Mouse (Mus musculus): Measurements from ENCODE around the gene Scamp1.
"Not testable (repeated sequence)": the region's sequence is repeated elsewhere in the genome, so short reads cannot be mapped to it uniquely, and the experiment has no call there.

Gene Scamp1

DNA sequence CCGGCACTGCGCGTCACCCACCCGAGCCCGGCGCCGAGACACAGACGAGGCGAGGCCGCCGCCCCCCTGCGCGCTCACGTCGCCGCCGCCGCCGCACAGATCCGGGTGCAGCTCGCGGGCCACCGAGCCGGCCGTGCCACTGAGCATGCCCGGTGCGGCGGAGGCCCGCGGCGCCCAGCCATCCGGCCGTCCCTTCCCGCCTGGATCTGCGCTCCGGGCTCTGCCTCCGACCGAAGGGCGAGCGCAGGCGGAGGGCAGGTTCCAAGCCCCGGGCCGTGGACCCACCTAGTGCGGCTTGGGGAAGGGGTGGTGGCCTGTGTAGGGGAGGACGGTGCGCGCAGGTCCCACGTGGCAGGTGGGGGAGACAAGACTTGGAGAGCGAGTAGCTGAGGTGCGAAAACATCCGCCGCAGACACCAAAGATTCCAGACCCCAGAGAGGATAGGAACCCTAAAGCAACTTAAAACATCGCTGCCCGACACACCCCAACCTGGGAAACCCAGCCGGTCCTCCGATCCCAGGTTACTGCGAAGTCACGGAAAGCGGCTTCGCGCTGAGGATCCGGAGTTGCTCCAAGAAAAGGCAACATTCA is at the start of gene Scamp1:
TSS of gene Scamp1 (minus strand) at position 577 of the 591 bp plus-strand sequence.
- DNase-seq (ENCODE audit: low read depth, low spot score): no peak

DNA sequence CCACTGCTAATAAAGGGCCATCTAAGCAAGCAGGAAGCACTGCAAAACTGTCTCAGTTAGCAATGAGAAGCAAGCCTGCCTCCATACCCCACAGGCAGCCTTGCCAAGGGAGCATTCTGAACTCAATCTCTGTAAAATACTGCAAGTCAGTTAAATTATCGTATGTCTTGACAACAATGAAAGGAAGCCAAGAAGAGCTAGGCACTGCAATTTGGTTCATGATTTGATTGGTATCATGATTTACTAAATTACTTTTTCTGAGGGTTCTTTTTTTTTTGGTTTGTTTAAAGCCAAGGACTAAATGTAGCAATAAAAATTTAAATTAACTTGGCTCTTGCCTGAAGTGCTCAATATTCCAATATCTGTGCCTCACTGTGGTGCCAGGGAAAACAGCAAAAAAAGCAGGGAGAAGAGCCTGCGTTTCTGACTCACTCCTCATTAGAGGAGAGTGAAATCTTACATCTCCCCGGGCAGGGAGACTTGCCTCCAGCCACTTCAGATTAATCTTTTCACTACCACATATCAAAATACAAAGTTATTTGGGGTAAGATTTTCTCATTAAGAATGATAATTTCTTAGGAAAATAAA is 44.8 kb upstream of the Scamp1 start:
- no peak for DNase-seq (ENCODE audit: low read depth, low spot score)

DNA sequence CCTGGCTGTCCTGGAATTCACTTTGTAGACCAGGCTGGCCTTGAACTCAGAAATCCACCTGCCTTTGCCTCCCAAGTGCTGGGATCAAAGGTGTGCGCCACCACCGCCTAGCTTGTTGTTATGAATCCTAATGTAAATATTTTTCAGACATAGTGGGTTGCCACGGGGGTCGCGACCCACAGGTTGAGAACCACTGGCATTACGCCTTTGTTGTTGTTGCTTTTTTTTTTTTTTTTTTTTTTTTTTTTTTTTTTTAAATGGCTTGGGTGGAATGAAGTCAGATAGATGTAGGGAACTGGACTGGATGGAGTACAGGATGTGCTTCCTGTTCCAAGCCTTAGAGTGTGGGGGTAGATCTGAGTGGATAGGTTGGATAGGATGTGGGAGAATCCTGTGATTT is 43.3 kb upstream of the Scamp1 start:
- DNase-seq (ENCODE audit: low read depth, low spot score): not testable (repeated sequence)

DNA sequence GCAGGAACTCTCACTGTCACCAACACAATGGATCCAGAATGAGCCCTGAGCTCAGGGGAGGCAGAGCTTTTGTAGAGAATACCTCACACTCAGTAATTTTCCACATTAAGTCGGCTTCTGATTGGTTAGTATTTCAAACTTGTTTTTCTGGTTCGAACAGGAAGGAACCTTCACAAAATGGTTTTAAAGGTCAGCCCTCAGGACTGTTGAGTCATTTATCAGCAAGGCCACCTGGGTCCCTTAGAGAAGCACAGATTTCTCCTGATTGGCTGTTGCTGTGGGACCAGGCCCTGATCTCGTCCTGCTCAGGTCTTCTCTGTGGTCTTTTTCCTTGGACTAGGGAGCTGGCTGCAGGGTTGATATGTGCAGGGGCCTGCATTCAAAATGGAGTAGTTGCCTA is 42.4 kb upstream of the Scamp1 start:
- no peak for DNase-seq (ENCODE audit: low read depth, low spot score)

DNA sequence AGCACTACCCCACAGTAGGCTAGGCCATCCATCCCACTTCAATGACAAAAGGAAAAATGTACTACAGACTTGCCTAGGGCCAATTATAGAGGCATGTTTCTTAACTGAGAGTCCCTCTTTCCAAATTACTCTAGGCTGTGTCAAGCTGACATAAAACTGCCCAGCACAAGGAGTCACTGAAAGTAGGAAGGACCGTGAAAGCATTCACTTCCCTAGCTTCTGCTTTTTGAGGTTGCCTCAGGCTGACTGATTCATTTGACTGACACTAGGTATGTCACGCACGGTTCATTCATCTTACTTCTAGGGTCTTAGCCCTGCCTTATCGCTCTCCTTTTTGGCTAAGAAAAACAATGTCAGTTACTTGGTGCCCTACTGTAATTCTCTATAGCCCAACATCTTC is 36.8 kb upstream of the Scamp1 start:
- DNase-seq (ENCODE audit: low read depth, low spot score): peak; percentile 20

DNA sequence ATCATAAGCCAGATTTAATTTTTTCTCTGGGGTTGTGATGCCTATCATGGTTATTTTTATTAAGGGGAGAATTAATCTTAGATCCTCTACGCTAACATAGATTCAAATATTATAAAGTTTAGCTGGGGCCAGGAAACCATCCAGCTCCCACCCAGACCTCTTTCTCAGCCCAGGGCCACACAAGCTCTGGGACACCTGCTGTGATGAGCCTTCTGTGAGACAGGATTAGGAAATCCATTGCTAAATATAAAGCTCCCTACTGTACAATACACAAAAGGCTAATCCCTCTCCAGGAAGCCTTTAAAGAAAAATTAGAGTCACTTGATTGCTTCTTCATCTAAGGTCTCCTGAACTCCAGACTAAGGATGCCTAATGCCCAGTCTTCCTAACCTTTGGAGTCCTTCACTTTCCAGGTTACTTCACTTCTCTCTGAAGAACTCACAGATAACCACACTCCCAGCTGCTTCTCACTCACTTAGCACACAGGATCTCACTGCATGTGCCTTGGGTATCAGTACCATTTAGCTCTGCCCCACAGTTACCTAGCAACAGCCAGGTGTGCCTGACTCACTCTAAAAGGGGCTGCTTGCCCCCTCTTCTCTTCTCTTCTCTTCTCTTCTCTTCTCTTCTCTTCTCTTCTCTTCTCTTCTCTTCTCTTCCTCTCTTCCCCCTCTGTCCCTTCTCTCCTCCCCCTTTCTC is 35.6 kb upstream of the Scamp1 start:
- no peak for DNase-seq (ENCODE audit: low read depth, low spot score)

DNA sequence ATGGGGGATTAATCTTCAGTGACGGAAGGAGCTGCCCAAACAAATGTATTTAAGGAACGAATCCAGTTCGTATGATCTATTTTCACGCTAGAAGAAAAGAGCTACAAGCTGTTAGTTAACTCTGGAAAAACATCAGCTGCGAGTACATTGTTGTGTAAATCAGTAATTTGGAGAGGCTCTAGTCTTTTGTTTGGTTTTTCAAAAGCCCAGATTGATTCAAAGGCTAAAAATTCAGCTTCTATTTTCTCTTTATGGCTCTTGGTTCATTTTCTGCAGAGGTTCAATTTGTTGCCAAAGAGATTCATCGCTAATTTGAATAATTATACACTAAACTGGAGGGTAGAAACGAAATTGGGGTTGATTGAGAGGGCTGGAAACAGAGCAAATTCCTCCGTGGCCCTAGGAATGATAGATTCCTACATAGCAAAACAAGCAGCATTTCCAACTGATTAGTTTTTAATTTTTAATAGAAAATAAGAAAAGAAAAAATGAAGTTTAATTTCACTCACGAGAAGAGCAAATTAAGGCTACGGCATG is 31.4 kb upstream of the Scamp1 start:
- no peak for DNase-seq (ENCODE audit: low read depth, low spot score)

DNA sequence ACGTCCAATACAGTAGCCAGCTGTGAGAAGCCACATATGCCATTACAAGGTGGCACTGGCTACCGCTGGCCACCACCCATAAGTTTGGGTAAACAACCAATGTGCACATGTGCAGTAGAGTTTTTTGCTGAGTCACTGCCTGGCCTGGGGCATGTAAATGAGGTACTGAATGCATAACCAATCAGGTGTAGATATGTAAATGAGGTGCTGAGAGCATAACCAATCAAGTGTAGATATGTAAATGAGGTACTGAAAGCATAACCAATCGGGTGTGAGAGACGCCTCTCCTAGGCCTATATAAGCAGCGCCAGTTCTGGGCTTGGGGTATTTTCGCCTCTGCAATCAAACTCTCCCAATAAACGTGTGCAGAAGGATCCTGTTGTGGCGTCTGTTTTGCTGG is 27.2 kb upstream of the Scamp1 start:
- peak; percentile 6 for DNase-seq (ENCODE audit: low read depth, low spot score)

DNA sequence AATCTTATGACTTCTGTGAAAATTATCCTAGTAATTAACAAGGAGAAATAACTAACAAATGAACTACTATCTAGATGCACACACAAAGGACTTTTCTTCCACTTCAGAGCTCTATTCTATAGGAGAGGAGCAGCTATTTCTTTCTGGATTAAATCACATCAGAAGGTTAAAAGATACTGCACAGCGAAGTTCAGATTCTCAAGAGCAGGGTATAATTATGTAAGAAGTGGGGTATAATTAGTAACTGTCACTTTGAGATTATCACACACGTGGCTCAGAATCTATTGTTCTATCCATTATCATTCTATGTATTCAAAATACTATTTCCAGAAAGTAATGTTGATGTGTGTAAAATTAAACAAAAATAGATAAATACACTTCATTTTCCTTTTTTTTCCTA is 22.6 kb upstream of the Scamp1 start:
- DNase-seq (ENCODE audit: low read depth, low spot score): no peak

DNA sequence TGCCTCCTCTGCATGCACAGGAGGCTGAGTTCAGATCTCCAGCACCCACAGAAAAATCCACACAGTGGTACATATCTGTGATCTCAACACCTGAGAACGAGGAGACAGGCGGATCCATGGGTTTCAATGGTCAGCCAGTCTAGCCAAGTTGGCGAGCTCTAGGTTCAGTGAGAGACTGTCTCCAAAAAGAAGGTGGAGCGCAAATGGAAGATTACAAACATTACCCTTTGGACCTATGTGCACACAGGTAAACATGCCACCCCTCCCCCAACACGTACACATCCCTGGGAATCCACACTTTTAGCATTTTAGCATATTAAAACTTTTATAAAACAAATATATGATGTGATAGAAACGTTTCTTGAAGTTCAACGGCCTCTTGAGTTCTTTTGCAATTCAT is 21.9 kb upstream of the Scamp1 start:
- DNase-seq (ENCODE audit: low read depth, low spot score): no peak

DNA sequence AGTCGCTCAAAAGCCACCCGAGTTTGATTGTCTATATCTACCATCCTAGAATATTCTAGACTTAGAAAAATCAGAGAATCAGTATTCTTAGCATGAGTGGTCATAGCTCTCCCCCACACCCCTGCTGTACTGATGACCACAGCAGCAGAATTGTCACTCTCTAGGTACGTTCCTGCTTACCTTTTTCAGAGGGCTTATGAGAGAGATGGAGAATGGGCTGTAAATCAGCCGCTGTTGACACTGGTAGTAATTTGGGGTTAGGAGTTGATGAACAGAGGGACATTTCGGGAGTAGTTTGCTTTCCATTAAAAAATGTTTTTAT is 21.3 kb upstream of the Scamp1 start:
- no peak for DNase-seq (ENCODE audit: low read depth, low spot score)

DNA sequence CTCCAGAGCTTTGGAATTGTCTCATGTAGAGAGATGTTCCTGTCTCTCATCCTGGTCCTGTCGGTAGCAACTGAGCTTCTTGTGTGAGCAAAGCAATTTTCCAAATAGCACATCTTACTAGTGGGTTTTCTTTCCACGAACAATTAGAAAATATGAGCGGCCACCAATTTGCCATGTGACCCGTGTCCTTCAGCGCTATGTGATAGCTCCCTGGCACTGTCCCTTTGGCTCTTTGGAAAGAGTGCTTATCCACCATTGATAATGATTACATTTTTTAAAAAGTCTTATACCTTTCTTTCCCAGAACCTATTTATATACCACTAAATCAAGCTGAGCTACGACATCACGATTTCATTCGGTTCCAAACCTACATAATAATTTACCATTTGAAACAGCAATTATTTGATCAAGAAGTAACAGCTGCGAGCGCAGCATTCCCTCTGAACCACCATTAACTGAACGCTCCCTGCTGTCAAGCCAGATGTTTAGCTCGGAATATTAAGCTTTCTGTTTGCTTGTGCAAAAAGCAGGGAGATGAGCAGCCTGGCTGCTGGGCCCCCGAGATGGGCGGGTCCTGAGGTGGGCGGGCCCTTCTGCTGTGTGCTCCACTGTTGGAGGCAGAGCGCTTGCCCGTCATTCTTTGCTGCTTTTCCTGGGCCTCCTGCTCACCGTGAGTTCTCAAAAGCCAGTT is 20.8 kb upstream of the Scamp1 start:
- DNase-seq (ENCODE audit: low read depth, low spot score): no peak

DNA sequence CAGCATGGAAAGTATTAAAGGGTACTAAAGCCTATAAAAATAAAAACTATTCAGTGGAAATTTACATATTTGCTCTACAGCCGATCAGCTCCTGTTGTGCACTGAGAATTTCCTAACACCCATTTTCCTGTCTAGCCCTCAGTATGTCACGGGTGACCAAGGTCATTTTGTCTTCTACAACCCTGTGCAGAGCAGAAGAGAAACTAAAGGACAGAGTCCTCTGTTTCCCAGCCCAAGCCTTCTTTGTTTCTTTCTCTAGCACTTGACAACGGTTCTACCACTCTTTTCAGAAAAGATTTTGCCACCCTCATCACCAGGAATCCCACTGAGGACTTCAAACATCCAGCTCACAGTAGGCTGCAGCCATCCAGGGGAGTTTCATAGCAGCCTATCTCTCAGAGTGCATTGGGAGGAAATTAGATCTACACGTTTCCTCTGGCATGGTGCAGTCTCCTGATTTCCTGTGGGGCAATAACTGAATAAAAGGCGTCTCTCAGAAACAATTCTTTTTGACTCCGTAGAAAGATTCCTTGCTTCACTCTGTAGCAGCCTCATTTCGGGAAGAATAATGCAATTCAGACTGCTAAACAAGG is 15.4 kb upstream of the Scamp1 start:
- DNase-seq (ENCODE audit: low read depth, low spot score): no peak

DNA sequence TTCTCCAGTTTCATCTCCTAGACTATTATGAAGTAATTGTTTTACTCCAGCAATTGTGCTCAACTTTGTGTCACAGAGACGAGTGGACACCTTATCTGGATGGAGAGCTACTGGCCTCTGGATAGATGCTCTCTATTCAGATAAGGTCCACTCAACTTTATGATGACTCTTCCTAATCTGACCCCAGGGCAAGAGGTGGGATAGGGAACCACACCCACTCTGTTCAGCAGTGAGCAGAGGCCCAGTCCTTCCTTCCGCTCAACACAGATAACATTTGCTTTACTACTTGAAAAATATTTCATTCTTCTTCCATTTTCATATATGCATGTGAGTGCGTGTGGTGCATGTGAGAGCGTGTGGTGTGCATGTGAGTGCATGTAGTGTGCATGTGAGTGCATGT is 14.6 kb upstream of the Scamp1 start:
- DNase-seq (ENCODE audit: low read depth, low spot score): no peak

DNA sequence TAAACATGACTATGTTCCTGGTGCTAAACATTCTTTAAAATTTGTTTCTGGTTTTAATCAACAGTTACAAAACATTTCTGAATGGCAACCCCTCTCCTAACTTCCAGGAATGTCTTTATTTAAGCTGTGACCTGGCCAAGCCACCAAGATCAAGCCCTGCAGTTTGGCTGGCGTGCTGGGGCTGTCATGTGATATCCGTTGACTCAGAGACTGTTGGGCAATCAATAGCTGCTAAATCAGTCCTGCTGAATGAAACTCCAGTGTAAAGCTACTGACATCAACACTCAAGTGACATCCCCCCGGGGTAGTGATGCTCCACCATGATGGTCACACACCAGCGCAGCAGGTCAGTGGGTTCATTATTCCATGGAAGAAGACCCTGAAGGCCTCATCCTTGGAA is 12.7 kb upstream of the Scamp1 start:
- no peak for DNase-seq (ENCODE audit: low read depth, low spot score)

DNA sequence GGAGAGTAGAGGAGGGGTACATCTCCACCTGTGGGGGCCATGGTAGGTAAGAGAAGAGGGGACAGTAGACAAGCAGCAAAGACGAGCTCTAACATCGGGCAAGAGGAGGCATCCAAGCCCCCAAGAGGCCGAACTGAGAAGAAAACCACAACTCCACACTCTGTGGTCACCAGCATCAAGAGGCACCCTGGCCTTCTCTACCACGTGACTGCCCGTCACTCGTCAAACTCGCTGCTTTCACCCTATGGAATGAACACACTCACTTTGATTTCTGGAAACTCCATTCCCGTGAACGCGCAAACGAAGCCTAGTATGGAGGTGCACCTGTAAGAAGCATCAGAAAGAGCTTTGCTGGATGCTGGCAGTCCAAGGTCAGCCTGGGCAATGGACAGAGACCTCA is 10.7 kb upstream of the Scamp1 start:
- DNase-seq (ENCODE audit: low read depth, low spot score): no peak

DNA sequence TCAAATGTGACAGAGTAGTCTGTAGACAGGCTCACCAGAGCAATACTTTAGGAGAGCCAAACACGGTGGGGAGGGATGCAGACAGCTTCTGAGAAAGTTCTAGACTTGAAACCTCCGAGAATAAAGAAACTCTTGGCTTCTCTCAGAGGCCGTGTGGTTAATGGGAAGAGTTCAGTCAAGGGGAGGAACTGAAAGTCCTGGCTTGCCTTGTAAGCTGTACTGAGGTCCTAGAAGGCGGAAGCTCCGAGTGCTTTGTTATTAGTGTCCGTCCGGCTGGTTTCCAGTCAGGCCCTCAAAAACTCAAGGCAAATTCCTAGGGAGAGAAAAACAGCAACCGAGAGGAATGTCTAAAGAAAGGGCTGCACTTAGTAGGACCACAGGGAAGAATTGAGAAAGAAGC is 10.3 kb upstream of the Scamp1 start:
- DNase-seq (ENCODE audit: low read depth, low spot score): peak; percentile 62

DNA sequence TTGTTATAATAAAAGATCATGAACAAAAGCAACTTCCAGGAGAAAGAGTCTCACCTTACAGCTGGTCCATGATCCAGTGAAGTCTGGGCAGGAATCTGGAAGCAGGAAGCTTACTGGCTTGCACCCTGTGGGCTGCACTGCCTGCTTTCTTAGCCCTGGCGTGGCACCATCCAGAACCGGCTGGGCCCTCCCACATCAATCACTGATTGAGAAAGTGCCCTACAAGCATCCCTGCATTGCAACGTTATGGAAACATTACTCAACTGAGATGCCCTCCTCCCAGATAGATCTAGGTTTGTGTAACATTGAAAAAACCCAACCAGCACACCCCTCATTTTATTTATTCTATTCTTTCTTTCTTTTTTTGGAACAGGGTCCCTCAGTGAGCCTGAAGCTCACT is 9.2 kb upstream of the Scamp1 start:
- DNase-seq (ENCODE audit: low read depth, low spot score): no peak

DNA sequence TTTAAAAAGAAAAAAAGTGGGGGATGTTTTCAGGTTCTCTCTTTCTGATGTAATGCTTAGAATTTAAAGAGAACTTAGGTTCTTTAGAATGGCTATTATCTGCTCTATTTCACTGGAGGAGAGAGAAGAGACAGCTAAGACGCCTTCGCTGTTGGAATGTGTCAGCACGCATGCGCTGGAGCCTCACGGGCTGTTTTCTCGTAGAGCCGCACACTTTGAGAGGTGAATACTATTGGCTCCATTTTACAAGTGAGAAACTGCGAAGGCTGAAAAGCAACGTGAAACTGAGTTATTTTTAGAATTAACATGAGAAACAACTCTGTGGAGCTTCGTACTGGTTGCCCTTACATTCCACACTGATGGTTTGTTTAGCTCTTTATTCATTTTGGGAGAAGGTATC is 8.3 kb upstream of the Scamp1 start:
- no peak for DNase-seq (ENCODE audit: low read depth, low spot score)

DNA sequence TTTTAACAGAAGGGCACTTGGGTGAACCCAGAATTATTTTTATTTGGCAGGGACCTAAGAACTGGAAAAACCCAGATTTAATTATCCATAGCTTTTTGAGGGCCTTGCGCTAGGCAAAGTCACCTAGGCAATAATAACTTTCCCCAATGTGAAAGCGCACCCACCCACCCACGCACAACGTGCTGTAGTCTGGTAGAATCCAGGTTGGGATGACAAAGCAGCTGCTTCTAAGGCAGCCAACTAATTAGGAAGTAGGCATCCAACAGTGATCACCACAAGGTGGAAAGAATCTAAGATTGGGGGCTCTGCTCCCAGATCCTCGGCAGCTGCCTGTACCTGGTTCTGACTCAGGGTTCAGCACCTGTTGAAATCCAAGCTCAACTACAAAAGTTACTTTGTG is 538 bp upstream of the Scamp1 start:
- no peak for DNase-seq (ENCODE audit: low read depth, low spot score)

DNA sequence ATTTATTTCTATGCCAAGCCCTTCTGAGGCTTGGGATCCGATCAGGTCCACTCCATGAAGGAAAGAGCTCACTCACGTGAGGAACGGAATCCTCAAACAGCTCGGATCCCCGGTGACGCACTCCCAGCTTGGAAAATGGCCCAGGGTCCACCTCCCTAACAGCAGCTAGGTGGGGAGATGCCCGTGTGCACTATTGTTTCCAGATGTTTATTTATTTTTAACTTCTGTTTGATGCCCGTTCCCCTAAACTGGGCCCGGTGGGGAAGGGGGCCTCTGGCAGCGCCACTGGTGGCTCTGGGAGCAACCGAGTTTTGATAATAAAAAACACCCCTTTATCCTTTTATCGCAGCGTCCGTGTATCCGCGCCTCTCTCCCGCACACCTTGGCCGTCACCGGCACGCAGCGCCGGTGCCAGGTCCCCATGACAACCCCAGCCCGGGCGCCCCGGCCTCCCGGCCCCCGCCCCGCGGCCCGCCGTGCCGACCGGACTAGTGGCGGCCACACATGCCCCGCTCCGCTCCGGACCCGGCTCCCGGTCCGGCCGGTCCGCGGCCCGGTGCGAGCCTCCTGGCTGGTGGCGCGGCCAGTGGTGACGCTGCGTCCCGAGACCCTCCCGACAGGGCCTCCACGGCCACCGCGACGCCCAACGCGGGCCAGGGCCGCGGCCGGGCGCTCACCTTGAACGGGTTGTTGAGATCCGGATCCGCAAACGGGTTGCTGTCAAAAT is 951 bp downstream of the Scamp1 start:
- no peak for DNase-seq (ENCODE audit: low read depth, low spot score)

DNA sequence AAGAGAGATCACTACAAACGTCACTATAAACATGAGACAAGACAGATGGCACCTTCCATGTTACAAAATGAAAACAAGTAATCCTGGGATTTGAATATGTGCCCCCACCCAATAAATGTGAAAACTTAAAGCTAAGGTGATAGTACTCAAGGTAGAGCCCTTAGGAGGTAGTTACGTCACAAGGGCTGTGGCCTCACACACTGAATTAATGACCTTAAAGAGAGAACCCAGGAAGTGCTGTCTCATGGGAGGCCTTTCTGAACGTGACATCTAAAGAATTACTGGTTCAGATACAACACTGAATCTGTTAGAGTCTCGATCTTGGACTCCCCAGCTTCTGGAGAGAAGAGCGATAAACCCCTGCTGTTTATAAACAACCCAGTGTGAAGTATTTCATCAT is 6.2 kb downstream of the Scamp1 start:
- DNase-seq (ENCODE audit: low read depth, low spot score): no peak

All from A20 (cell line).